Mouse (Mus musculus): ENCODE measurements at regions not wholly inside any gene's neighbourhood (a gene's known extent, or its start where the extent isn't known, plus 50 kb on each side); places are given as distances from the start of the nearest gene placed in this dataset.

- no peak for DNase-seq (ENCODE audit: low spot score in 2 of 2)
Observed at GRCm38 (mm10) chr6:94900862-94901261, 200.9 kb upstream of the Lrig1 start.

- DNase-seq (ENCODE audit: low spot score in 2 of 2), result no peak
Observed at GRCm38 (mm10) chr6:94898881-94899280, 198.9 kb upstream of the Lrig1 start.

DNA sequence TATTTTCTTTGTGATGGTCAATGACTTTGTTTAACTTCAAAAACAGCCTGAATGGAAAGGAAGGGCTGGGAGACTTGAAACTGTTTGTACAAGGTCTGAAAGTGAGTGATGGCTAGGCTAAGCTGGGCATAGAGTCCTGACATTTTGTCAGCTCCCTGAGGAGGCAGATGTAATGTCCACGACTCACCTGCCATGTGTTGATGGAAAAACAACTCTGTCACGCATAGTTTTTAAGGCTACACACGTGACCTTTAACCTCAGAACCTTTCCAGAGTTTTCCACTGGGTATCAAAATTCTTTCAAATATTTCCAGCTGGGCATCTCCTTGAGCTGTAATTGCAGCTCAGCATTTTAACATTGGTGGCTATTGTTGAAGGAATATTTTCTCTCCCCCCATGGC, 190.2 kb upstream of the Lrig1 start:
- DNase-seq (ENCODE audit: low spot score in 2 of 2), result no peak

DNA sequence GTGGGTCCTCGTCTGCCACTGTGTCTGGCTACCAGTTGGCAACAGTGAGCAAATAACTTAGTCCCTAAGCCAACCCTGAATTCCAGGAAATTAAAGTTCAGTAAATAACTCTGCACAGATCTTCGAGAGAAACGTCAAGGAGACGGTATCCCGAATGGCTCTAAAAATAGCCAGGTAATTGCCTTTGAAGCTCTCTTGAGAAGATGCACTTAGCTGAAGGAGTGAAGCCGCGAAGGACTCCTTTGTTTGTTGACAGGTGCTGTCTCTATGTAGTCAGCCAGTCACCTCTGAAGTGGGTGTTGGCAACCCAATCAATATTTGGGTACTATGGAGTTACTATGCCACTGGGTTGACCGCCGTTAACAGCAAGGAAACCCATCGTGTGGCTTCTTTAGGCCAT, 189.3 kb upstream of the Lrig1 start:
- DNase-seq (ENCODE audit: low spot score in 2 of 2), result no peak

DNA sequence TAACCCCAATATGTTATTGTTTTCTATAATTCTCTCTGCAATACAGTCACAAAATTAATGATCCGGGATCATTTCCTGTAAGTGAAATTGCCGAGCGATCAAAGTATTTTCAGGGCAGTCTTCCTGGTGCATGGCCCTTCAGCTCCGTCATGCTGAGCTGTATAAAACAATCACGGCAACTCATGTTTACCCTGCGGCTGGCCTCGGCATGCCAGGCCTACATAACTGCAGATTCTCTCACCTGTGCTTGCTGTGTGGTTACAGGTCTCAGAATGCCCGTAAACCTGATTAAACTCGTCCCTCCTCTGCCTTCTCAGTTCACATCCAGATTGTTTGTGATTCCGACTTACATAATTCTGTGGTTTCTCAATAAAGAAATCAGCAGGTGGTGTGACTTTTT, 181.2 kb upstream of the Lrig1 start:
- no peak for DNase-seq (ENCODE audit: low spot score in 2 of 2)

GRCm38 (mm10) chr6:94875841-94876240, 175.9 kb upstream of the Lrig1 start:
- no peak for DNase-seq (ENCODE audit: low spot score in 2 of 2)

DNA sequence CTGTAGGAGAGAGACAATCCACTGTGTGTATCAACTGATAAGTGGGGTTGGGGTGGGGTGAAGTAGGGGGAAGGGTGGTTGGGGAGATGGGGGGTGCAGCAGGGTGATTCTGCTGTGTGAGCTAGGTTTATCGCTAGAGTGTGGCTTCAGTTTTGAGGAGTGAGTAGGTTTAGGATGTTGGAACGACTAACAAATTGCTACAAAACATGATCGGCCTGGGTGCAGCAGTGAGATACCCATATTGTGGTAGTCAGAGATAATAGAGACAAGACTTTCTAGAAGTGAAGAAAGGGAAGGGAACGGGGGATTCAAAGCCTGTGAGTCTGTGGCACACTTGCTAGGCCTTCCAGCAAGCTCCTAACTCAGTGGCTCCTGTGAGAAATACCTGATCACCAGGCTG, 175.1 kb upstream of the Lrig1 start:
- no peak for DNase-seq (ENCODE audit: low spot score in 2 of 2)

DNA sequence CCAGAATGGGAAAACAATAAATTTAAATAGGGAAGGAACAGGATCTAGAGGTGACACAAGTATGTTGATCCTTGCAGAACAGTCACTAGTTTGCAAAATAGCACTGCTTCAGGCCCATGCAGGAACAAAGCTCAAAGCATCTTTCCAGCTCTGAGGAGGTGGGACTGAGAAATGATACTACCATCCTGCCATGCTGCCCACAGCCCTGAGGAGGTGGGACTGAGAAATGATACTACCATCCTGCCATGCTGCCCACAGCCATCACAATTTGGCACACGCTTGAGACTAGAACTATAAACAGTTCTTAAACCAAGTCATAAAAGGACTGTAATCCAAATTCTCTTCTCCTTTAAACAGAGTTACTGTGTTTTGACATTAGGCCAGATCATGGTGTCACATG, 174.5 kb upstream of the Lrig1 start:
- no peak for DNase-seq (ENCODE audit: low spot score in 2 of 2)

DNA sequence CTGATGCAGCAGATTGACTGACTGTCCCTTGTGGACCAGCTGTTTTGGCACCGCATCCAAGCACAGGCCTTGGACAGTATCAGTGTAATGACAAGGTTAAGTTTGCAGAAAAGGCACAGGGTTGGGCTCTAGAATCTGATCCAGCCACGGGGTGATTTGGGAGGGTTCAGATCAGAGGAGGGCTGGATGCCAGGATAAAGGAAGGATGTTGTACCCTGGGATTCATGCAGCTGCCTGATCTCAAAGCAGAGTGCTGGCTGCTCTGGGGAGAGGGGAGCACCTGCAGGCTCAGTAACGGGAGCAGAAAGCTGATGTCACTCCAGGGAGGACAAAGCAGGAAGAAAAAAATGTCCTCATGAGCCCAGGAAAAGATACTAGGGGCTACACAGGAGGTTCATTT, 168.0 kb upstream of the Lrig1 start:
- no peak for DNase-seq (ENCODE audit: low spot score in 2 of 2)

DNA sequence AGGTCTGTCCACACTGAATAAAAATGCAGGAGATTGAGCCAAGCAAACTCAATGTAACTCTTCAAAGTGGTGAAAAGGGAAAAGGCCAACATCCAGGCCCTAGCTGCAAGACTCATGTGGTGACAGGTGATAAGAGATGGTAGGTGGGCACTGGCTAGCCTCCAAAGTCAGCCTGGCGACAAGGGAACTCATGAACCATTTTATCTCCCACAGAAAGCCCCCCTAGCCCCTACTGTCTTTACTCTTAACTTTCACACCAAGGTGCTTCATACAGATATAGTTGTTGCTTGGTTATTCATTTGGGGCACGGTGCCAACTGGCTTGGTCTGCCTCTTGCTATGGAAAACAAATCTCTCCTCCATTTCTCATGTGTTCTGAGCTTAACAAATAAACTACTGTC, 165.5 kb upstream of the Lrig1 start:
- no peak for DNase-seq (ENCODE audit: low spot score in 2 of 2)

DNA sequence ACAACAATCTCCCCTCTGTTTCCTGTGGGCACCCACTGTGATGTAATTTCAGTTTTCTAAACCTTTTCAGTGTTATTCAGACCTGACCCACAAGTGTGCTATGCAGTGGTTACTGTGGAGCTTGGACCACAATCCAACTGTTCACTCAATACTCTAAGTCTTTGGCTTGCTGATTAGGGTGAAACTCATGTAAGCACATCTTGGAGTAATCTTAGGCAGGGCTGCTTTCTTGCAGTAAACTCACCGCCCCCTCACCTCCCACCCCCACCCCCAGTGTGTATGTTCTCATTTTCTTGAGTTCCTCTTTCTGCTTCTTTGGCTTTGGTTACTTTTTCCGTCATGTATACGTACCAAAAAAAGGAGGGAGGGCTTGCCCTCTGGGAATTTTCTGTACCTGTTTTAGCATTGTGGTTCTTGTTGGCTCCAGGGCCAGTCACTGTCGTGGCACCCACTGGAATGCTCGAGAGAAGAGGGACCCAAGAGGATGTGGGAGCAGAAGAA, 158.2 kb upstream of the Lrig1 start:
- no peak for DNase-seq (ENCODE audit: low spot score in 2 of 2)

DNA sequence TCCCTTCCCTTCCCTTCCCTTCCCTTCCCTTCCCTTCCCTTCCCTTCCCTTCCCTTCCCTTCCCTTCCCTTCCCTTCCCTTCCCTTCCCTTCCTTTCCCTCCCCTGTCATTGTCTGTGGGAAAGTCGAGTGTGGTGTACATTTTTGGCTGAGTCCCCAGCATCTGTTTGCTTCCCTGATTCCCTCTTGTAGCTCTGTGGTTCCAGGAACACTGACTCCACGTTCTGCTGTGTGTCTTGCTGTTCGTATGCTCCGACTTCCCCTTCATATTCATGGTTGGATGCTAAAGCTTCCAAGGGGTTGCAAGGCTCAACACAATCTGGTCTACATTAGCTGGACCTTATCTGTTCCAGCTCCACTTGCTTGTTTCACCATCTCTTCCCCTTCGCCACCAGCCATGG, 150.2 kb upstream of the Lrig1 start:
- no peak for DNase-seq (ENCODE audit: low spot score in 2 of 2)

DNA sequence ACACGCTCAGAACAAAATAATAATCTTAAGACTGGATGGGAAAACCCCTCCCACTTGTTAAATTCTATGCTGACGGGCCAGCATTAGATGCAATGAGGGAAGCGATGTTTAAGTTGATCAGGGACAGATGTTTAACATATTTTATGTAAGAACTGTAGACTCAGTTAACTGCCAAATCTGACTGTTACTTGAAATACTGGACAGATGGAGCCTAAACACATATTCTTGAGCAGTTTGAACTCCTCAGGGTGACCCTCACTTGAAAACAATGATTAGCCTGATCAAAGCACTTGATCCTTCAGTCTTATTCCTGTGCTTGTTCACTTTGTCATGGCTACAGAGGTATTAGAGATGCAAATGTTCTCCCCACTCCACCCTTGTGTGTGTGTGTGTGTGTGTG, 149.6 kb upstream of the Lrig1 start:
- no peak for DNase-seq (ENCODE audit: low spot score in 2 of 2)

DNA sequence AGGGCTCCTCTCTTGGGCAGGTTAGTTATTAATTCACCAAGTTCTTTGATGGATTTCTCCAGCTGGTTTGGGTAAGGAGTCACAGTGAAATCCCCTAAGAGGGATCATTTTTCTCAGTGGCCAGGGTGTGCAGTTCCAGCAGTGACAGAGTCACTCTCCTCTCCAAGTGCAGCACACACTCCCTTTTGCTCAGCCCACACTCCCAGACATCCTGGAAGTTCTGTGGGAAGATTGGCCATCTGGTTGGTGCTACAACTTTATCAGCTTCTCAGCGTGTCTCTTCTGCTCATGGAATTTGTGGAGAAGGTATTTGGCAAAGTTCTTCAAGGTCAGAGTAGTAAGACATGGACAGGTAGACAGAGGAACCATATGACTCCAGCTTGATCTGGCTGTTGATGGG, 148.5 kb upstream of the Lrig1 start:
- no peak for DNase-seq (ENCODE audit: low spot score in 2 of 2)

- no peak for DNase-seq (ENCODE audit: low spot score in 2 of 2)
Observed at GRCm38 (mm10) chr6:94845821-94846220, 145.9 kb upstream of the Lrig1 start.

DNA sequence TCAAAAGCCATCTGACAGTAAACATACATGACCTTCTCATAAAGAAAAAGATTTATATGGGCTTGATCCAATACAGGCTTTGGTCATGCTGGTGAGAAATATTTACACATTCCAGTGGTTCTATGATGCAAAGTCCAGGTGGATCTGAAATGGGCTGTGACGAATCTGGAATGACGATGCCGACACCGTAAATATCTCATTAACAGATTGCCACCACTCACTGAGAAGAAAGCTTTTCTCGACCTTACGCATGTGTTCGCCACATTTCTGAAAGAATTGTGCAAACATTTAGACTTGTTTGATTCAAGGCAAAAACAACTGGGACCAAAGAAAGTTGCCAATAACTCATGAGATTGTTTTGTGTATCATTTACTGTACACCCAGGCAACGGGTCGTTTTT, 142.9 kb upstream of the Lrig1 start:
- no peak for DNase-seq (ENCODE audit: low spot score in 2 of 2)

DNA sequence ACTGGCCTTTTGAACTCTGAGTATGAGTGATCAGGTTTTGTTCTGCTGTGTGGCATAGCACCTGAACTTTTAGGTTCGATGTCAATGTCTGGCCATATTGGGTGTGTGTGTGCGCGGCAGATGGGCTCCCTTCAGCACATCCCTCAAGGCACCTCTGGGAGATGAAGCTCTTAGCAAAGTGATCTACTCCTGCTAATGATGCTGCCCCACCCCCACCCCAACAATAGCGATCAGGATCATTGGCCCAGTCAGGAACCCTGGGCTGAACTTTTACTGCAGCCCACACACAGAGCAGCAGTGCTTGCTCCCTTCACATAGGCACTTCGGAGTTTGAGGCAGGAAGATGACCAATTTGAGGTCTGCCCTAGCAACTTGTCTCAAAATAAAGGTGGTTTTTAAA, 141.9 kb upstream of the Lrig1 start:
- DNase-seq (ENCODE audit: low spot score in 2 of 2), result no peak

GRCm38 (mm10) chr6:94835742-94836141, 135.8 kb upstream of the Lrig1 start:
- DNase-seq (ENCODE audit: low spot score in 2 of 2), result no peak

DNA sequence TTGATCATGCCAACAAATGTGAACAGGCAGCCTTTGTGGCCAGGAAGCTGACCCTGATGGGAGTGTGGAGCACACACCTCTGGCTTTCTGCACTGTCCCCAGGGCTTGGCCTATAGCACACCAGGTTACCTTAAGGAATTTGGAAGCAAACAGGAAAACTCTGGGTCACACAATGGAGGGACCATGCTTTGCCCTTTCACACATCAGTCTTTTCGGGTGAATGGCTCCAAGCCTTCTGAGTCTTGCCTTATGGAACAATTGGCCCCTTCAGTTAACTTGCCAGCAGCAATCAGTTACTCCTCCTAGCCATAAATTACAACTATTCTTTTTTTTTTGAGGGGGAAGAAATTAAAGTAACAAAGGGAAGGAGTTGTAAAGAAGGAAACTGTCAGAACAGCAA, 134.6 kb upstream of the Lrig1 start:
- DNase-seq (ENCODE audit: low spot score in 2 of 2), result no peak

- DNase-seq (ENCODE audit: low spot score in 2 of 2), result no peak
Observed at GRCm38 (mm10) chr6:94830801-94831200, 130.8 kb upstream of the Lrig1 start.

- no peak for DNase-seq (ENCODE audit: low spot score in 2 of 2)
Observed at GRCm38 (mm10) chr6:94829246-94829645, 129.3 kb upstream of the Lrig1 start.

DNA sequence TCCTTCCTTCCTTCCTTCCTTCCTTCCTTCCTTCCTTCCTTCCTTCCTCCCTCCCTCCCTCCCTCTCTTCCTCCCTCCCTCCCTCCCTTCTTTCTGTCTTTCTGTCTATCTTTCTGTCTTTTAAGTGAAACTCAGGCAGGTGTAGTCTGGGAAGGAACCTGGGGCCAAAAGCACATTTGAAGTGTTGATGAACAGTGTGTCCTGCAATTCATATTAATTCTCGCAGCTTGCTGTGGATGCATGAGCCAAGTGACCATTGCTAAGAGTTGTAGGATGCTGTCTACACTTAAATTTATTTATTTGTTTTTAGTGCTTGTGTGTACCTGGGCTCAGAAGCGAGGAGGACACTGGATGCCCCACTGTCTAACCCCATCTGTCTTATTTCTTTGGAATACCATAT, 126.7 kb upstream of the Lrig1 start:
- DNase-seq (ENCODE audit: low spot score in 2 of 2), result no peak

GRCm38 (mm10) chr6:94818220-94818619, 118.3 kb upstream of the Lrig1 start:
- DNase-seq (ENCODE audit: low spot score in 2 of 2), result no peak

- no peak for DNase-seq (ENCODE audit: low spot score in 2 of 2)
Observed at GRCm38 (mm10) chr6:94816161-94816560, 116.2 kb upstream of the Lrig1 start.

GRCm38 (mm10) chr6:94814711-94815110, 114.8 kb upstream of the Lrig1 start:
- DNase-seq (ENCODE audit: low spot score in 2 of 2), result no peak

Data from frontal cortex, postnatal 10 days (tissue).